In genomic region chr4:107097871-107098270, GRCm38 (mm10) we compare ENCODE assay signal across 19 mouse cellular contexts. TPM values are rescaled to one million over a fixed set of nuclear protein-coding genes. Genes with fewer than 3 reads are reported as not detected.
DNase-seq lines count a peak whose midpoint lies in the region; ATAC-seq lines count a peak whose summit lies in the region.
"Had no signal": no experiment of that assay in that cellular context is flagged by ENCODE, and none has a peak within 500 bp of the region (broad histone marks: within the 10 kb centered on the region; RNA-seq: fewer than 3 reads in every experiment).

No protein-coding gene starts in this region.

- peaks cover 42% of the 10 kb centered on the region for H3K4me1 ChIP-seq in hindbrain, embryonic 12.5 days
- H3K4me1 ChIP-seq in hindbrain, embryonic 14.5 days (replicated peaks; ENCODE audit: control insufficient read depth, insufficient read depth, low read length): peaks cover 22% of the 10 kb centered on the region
- H3K4me1 ChIP-seq in neural tube, embryonic 11.5 days (ENCODE audit: control insufficient read depth, insufficient read depth, low read length): peaks cover 16% of the 10 kb centered on the region
- peaks cover 71% of the 10 kb centered on the region for H3K4me1 ChIP-seq in limb, embryonic 10.5 days
- peaks cover 16% of the 10 kb centered on the region for H3K4me1 ChIP-seq in heart, embryonic 12.5 days (replicated peaks)

- no peak overlapping the region for H3K9ac ChIP-seq in hindbrain, embryonic 12.5 days
- H3K9ac ChIP-seq in hindbrain, embryonic 14.5 days: no peak overlapping the region
- H3K9ac ChIP-seq in neural tube, embryonic 11.5 days (ENCODE audit: low read length): no peak overlapping the region
- H3K9ac ChIP-seq in heart, embryonic 12.5 days: no peak overlapping the region
- H3K9ac ChIP-seq: lung, embryonic 14.5 days had no signal

- no peaks in the 10 kb centered on the region for H3K27me3 ChIP-seq in hindbrain, embryonic 12.5 days
- no peaks in the 10 kb centered on the region for H3K27me3 ChIP-seq in hindbrain, embryonic 14.5 days (ENCODE audit: control insufficient read depth, insufficient read depth, low read length)
- H3K27me3 ChIP-seq in neural tube, embryonic 11.5 days (ENCODE audit: control insufficient read depth, insufficient read depth, low read length): no peaks in the 10 kb centered on the region
- no peaks in the 10 kb centered on the region for H3K27me3 ChIP-seq in limb, embryonic 10.5 days (ENCODE audit: low read depth, poor library complexity, severe bottlenecking)
- peaks cover 5% of the 10 kb centered on the region for H3K27me3 ChIP-seq in heart, embryonic 12.5 days (replicated peaks)
- H3K27me3 ChIP-seq: limb, embryonic 12.5 days had no signal

- 59% methylated on average over 15 of the region's 15 CpGs for WGBS in hindbrain, embryonic 12.5 days
- WGBS in hindbrain, embryonic 14.5 days: 56% methylated on average over 15 of the region's 15 CpGs
- WGBS in neural tube, embryonic 11.5 days: 49% methylated on average over 15 of the region's 15 CpGs
- WGBS in limb, embryonic 10.5 days: 29% methylated on average over 15 of the region's 15 CpGs
- 39% methylated on average over 15 of the region's 15 CpGs for WGBS in heart, embryonic 12.5 days

- H3K9me3 ChIP-seq in hindbrain, embryonic 12.5 days (replicated peaks): no peaks in the 10 kb centered on the region
- no peaks in the 10 kb centered on the region for H3K9me3 ChIP-seq in hindbrain, embryonic 14.5 days (ENCODE audit: control insufficient read depth, low read length)
- H3K9me3 ChIP-seq in neural tube, embryonic 11.5 days (ENCODE audit: control insufficient read depth, low read length): no peaks in the 10 kb centered on the region
- no peaks in the 10 kb centered on the region for H3K9me3 ChIP-seq in limb, embryonic 10.5 days (replicated peaks)
- H3K9me3 ChIP-seq in heart, embryonic 12.5 days (replicated peaks): no peaks in the 10 kb centered on the region
- H3K9me3 ChIP-seq: limb, embryonic 12.5 days had no signal

- peak; percentile 26 for DNase-seq in adrenal gland, adult 2 months
- no peak for DNase-seq in adrenal gland, postnatal 4 days (ENCODE audit: low spot score in 2 of 2)
- no peak for DNase-seq in hindbrain, embryonic 14.5 days (ENCODE audit: low spot score)
- DNase-seq in neural tube, embryonic 11.5 days (ENCODE audit: low spot score): no peak
- DNase-seq in neural tube, embryonic 10.5 days (ENCODE audit: extremely low spot score, low spot score): no peak
- DNase-seq in limb, embryonic 10.5 days (ENCODE audit: low spot score): peak; percentile 41
- DNase-seq: embryo, embryonic 11 days; heart, postnatal 14 days; kidney, adult 18-20 months; lung, embryonic 14.5 days; thymus, adult 18-20 months had no signal

- ATAC-seq in hindbrain, embryonic 12.5 days (ENCODE audit: low FRiP score): no peak
- ATAC-seq in hindbrain, embryonic 14.5 days (ENCODE audit: low FRiP score): no peak
- ATAC-seq in neural tube, embryonic 11.5 days (ENCODE audit: insufficient read depth, low FRiP score, low TSS enrichment): no peak
- ATAC-seq in heart, embryonic 12.5 days (ENCODE audit: insufficient number of reproducible peaks, low FRiP score): no peak

- H3K27ac ChIP-seq in hindbrain, embryonic 12.5 days: peak overlapping the region; percentile 74
- H3K27ac ChIP-seq in hindbrain, embryonic 14.5 days: no peak overlapping the region
- peak overlapping the region; percentile 36 for H3K27ac ChIP-seq in neural tube, embryonic 11.5 days (ENCODE audit: low read depth, low read length)
- peak overlapping the region; percentile 72 for H3K27ac ChIP-seq in limb, embryonic 10.5 days
- no peak overlapping the region for H3K27ac ChIP-seq in heart, embryonic 12.5 days (ENCODE audit: poor library complexity, severe bottlenecking)
- H3K27ac ChIP-seq: limb, embryonic 12.5 days had no signal

- no peaks in the 10 kb centered on the region for H3K36me3 ChIP-seq in hindbrain, embryonic 12.5 days
- no peaks in the 10 kb centered on the region for H3K36me3 ChIP-seq in hindbrain, embryonic 14.5 days (replicated peaks; ENCODE audit: control insufficient read depth, insufficient read depth)
- no peaks in the 10 kb centered on the region for H3K36me3 ChIP-seq in neural tube, embryonic 11.5 days (ENCODE audit: control insufficient read depth, insufficient read depth, low read length)
- no peaks in the 10 kb centered on the region for H3K36me3 ChIP-seq in limb, embryonic 10.5 days
- H3K36me3 ChIP-seq in heart, embryonic 12.5 days: no peaks in the 10 kb centered on the region
- H3K36me3 ChIP-seq: limb, embryonic 12.5 days had no signal

- H3K4me3 ChIP-seq in hindbrain, embryonic 12.5 days: no peak overlapping the region
- no peak overlapping the region for H3K4me3 ChIP-seq in hindbrain, embryonic 14.5 days (replicated peaks; ENCODE audit: low read length)
- no peak overlapping the region for H3K4me3 ChIP-seq in neural tube, embryonic 11.5 days (ENCODE audit: low read depth, low read length)
- H3K4me3 ChIP-seq in limb, embryonic 10.5 days: no peak overlapping the region
- no peak overlapping the region for H3K4me3 ChIP-seq in heart, embryonic 12.5 days
- H3K4me3 ChIP-seq: limb, embryonic 12.5 days had no signal

- H3K4me2 ChIP-seq in hindbrain, embryonic 12.5 days (replicated peaks): no peak overlapping the region
- H3K4me2 ChIP-seq in hindbrain, embryonic 14.5 days (replicated peaks): no peak overlapping the region
- H3K4me2 ChIP-seq in neural tube, embryonic 11.5 days (ENCODE audit: low read depth): no peak overlapping the region
- H3K4me2 ChIP-seq in heart, embryonic 12.5 days: no peak overlapping the region
- H3K4me2 ChIP-seq: limb, embryonic 12.5 days; lung, embryonic 14.5 days had no signal

RNA-seq across cellular contexts. Expression of gene Cdcp2, which starts 1.2 kb away (rescaled TPM):
- total RNA-seq in adrenal gland, adult 2 months (2021): not detected
- polyA plus RNA-seq in adrenal gland, adult 2 months (2012; rRNA removed): 0.06 and 0.08 TPM in 2 replicates
- under 1 TPM in 1 of 2 experiments, not detected in 1; 0.14 TPM for total RNA-seq in adrenal gland, postnatal 4 days (2021)
- polyA plus RNA-seq in hindbrain, embryonic 12.5 days (2016; fragmentation: Nextera tagmentation; extraction: Ambion mirVana): 0.10 TPM in 1 of 2 replicates, not detected in the other
- polyA plus RNA-seq in hindbrain, embryonic 14.5 days (2014; fragmentation: Nextera tagmentation; extraction: Ambion mirVana): not detected in 2 replicates
- 0.24 and 0.64 TPM in 2 replicates for polyA plus RNA-seq in neural tube, embryonic 11.5 days (2014; fragmentation: Nextera tagmentation; extraction: Ambion mirVana)
- polyA plus RNA-seq in limb, embryonic 10.5 days (2016; fragmentation: Nextera tagmentation; extraction: Ambion mirVana): 0.11 TPM in 1 of 2 replicates, not detected in the other
- not detected in 2 replicates for polyA plus RNA-seq in heart, embryonic 12.5 days (2016; fragmentation: Nextera tagmentation; extraction: Ambion mirVana)
- total RNA-seq: granulocyte monocyte progenitor cell, adult 5-6 weeks; heart, postnatal 14 days; layer of hippocampus, postnatal 25 days; megakaryocyte, adult 5-6 weeks; MEL had no signal
- polyA plus RNA-seq: limb, embryonic 12.5 days; lung, embryonic 14.5 days; spleen, adult 2 months had no signal

RNA-seq across cellular contexts. Expression of gene Cyb5rl, which starts 31.1 kb away (rescaled TPM):
- 10 to 100 TPM; 22.9 to 27.3 TPM for total RNA-seq in adrenal gland, adult 2 months (2021)
- 13.4 and 14.1 TPM in 2 replicates for polyA plus RNA-seq in adrenal gland, adult 2 months (2012; rRNA removed)
- 10 to 100 TPM; 20.1 to 21.1 TPM for total RNA-seq in adrenal gland, postnatal 4 days (2021)
- 4.1 and 4.5 TPM in 2 replicates for polyA plus RNA-seq in hindbrain, embryonic 12.5 days (2016; fragmentation: Nextera tagmentation; extraction: Ambion mirVana)
- 2.7 and 4.8 TPM in 2 replicates for polyA plus RNA-seq in hindbrain, embryonic 14.5 days (2014; fragmentation: Nextera tagmentation; extraction: Ambion mirVana)
- polyA plus RNA-seq in neural tube, embryonic 11.5 days (2014; fragmentation: Nextera tagmentation; extraction: Ambion mirVana): 3.7 and 7.0 TPM in 2 replicates
- polyA plus RNA-seq in limb, embryonic 10.5 days (2016; fragmentation: Nextera tagmentation; extraction: Ambion mirVana): 11.7 and 12.6 TPM in 2 replicates
- 4.5 and 5.9 TPM in 2 replicates for polyA plus RNA-seq in heart, embryonic 12.5 days (2016; fragmentation: Nextera tagmentation; extraction: Ambion mirVana)

RNA-seq across cellular contexts. Expression of gene Mrpl37, which starts 31.2 kb away (rescaled TPM):
- total RNA-seq in adrenal gland, adult 2 months (2021): 100 to 1,000 TPM in 1 of 2 experiments, 10 to 100 TPM in 1; 97.2 to 102 TPM
- polyA plus RNA-seq in adrenal gland, adult 2 months (2012; rRNA removed): 76.4 and 77.1 TPM in 2 replicates
- 100 to 1,000 TPM; 104 to 108 TPM for total RNA-seq in adrenal gland, postnatal 4 days (2021)
- 78.0 and 80.8 TPM in 2 replicates for polyA plus RNA-seq in hindbrain, embryonic 12.5 days (2016; fragmentation: Nextera tagmentation; extraction: Ambion mirVana)
- 86.2 and 89.8 TPM in 2 replicates for polyA plus RNA-seq in hindbrain, embryonic 14.5 days (2014; fragmentation: Nextera tagmentation; extraction: Ambion mirVana)
- 122 and 124 TPM in 2 replicates for polyA plus RNA-seq in neural tube, embryonic 11.5 days (2014; fragmentation: Nextera tagmentation; extraction: Ambion mirVana)
- 145 and 167 TPM in 2 replicates for polyA plus RNA-seq in limb, embryonic 10.5 days (2016; fragmentation: Nextera tagmentation; extraction: Ambion mirVana)
- polyA plus RNA-seq in heart, embryonic 12.5 days (2016; fragmentation: Nextera tagmentation; extraction: Ambion mirVana): 84.4 and 87.0 TPM in 2 replicates

Comparison
In these comparisons a context has a peak if more than half of its experiments do, and no peak if none do; other contexts are left out.
1. DNase-seq: peak in adrenal gland, adult 2 months (single experiment) and limb, embryonic 10.5 days (single experiment); none in adrenal gland, postnatal 4 days (0 of 2), hindbrain, embryonic 14.5 days (single experiment), neural tube, embryonic 11.5 days (single experiment) and neural tube, embryonic 10.5 days (single experiment).
2. H3K27ac ChIP-seq: peak in hindbrain, embryonic 12.5 days (single experiment), neural tube, embryonic 11.5 days (single experiment) and limb, embryonic 10.5 days (single experiment); none in hindbrain, embryonic 14.5 days (single experiment) and heart, embryonic 12.5 days (single experiment).